Mouse (Mus musculus) bone marrow macrophage, adult 2 months (primary cell): Measurements from ENCODE around the gene Agpat2. TPM values are rescaled to one million over a fixed set of nuclear protein-coding genes. Genes with fewer than 3 reads are reported as not detected.

ENCODE experiments used
- H3K27ac ChIP-seq: 2 replicates; pipeline ENCODE4 v1.5.1; 2012; ENCODE audit warnings: low read depth, low read length; ENCODE audit not compliant: insufficient read depth
- H3K4me1 ChIP-seq: 2 replicates; pipeline ENCODE4 v1.6.1; 2012; ENCODE audit warnings: low read length; ENCODE audit not compliant: control insufficient read depth, insufficient read depth
- H3K4me3 ChIP-seq: 2 replicates; pipeline ENCODE4 v1.5.1; 2012; ENCODE audit warnings: mild to moderate bottlenecking, low read length, moderate library complexity; ENCODE audit not compliant: insufficient read depth
- CTCF ChIP-seq: IDR thresholded peaks from 2 replicates; pipeline ENCODE4 v1.5.1; 2012; ENCODE audit warnings: low read depth, mild to moderate bottlenecking, low read length, moderate library complexity
- POLR2A ChIP-seq: IDR thresholded peaks from 2 replicates; pipeline ENCODE4 v1.6.1; 2012; ENCODE audit warnings: mild to moderate bottlenecking, low read depth, low read length, borderline replicate concordance
- polyA plus RNA-seq: library from polyadenylated mRNA; stranded (reverse); fragments of >200 nt; gene quantifications from 2 replicates; pipeline ENCODE4 v1.2.4, GENCODE M21; 2012; ENCODE audit not compliant: missing spikeins, insufficient read depth, insufficient read length

Agpat2 gene
- polyA plus RNA-seq, 1 experiment: 35.3 TPM

GRCm38 (mm10) chr2:26595725-26596435, 8.3 kb downstream of the Agpat2 start:
- Histone ChIP-seq H3K4me3 (no peak overlapping the region), H3K27ac (no peak overlapping the region), H3K4me1 (peaks cover 23% of the 10 kb centered on the region)
- TF ChIP-seq CTCF (no peak), POLR2A (no peak)

GRCm38 (mm10) chr2:26594934-26595724, 9.1 kb downstream of the Agpat2 start:
- Histone ChIP-seq H3K4me1 (peaks cover 21% of the 10 kb centered on the region), H3K27ac (no peak overlapping the region), H3K4me3 (no peak overlapping the region)
- TF ChIP-seq CTCF (no peak), POLR2A (no peak)

GRCm38 (mm10) chr2:26594461-26594933, 9.7 kb downstream of the Agpat2 start:
- no peak overlapping the region for H3K27ac ChIP-seq
- H3K4me3 ChIP-seq: no peak overlapping the region
- no peak for TF ChIP-seq POLR2A
- no peak for TF ChIP-seq CTCF
- H3K4me1 ChIP-seq: peaks cover 15% of the 10 kb centered on the region

GRCm38 (mm10) chr2:26594022-26594346, 10.2 kb downstream of the Agpat2 start:
- TF ChIP-seq POLR2A (no peak), CTCF (peak; percentile 44)
- H3K4me1 ChIP-seq: peaks cover 12% of the 10 kb centered on the region

GRCm38 (mm10) chr2:26593211-26594021, 10.8 kb downstream of the Agpat2 start:
- Histone ChIP-seq H3K4me3 (no peak overlapping the region), H3K4me1 (peaks cover 8% of the 10 kb centered on the region), H3K27ac (no peak overlapping the region)
- TF ChIP-seq CTCF (no peak), POLR2A (no peak)

More at GRCm38 (mm10) chr2:26594022-26594346, 10.2 kb downstream of the Agpat2 start:
- Histone ChIP-seq H3K27ac (no peak overlapping the region), H3K4me3 (no peak overlapping the region)

- H3K4me3 ChIP-seq: no peak overlapping the region
- H3K4me1 ChIP-seq: no peaks in the 10 kb centered on the region
These were observed 12.8 kb downstream of the Agpat2 start for GRCm38 (mm10) chr2:26591416-26591815.

GRCm38 (mm10) chr2:26590962-26591361, 13.3 kb downstream of the Agpat2 start:
- Histone ChIP-seq H3K4me1 (no peaks in the 10 kb centered on the region), H3K27ac (no peak overlapping the region), H3K4me3 (no peak overlapping the region)
- no peak for TF ChIP-seq POLR2A
- no peak for TF ChIP-seq CTCF

More at GRCm38 (mm10) chr2:26591416-26591815, 12.8 kb downstream of the Agpat2 start:
- no peak overlapping the region for H3K27ac ChIP-seq
- TF ChIP-seq CTCF (no peak), POLR2A (no peak)

GRCm38 (mm10) chr2:26590282-26590681, 13.9 kb downstream of the Agpat2 start:
- Histone ChIP-seq H3K27ac (no peak overlapping the region), H3K4me1 (no peaks in the 10 kb centered on the region), H3K4me3 (no peak overlapping the region)
- no peak for TF ChIP-seq CTCF

- TF ChIP-seq POLR2A (no peak), CTCF (no peak)
- no peak overlapping the region for H3K4me3 ChIP-seq
- no peaks in the 10 kb centered on the region for H3K4me1 ChIP-seq
- H3K27ac ChIP-seq: no peak overlapping the region
These were observed 14.9 kb downstream of the Agpat2 start for GRCm38 (mm10) chr2:26589284-26589683.

- Histone ChIP-seq H3K4me3 (no peak overlapping the region), H3K4me1 (no peaks in the 10 kb centered on the region)
These were observed 15.6 kb downstream of the Agpat2 start for GRCm38 (mm10) chr2:26588573-26588972.

More at GRCm38 (mm10) chr2:26588573-26588972, 15.6 kb downstream of the Agpat2 start:
- H3K27ac ChIP-seq: no peak overlapping the region
- TF ChIP-seq POLR2A: no peak
